Comparison of ENCODE assay signal across 9 mouse cellular contexts in the genomic region with DNA sequence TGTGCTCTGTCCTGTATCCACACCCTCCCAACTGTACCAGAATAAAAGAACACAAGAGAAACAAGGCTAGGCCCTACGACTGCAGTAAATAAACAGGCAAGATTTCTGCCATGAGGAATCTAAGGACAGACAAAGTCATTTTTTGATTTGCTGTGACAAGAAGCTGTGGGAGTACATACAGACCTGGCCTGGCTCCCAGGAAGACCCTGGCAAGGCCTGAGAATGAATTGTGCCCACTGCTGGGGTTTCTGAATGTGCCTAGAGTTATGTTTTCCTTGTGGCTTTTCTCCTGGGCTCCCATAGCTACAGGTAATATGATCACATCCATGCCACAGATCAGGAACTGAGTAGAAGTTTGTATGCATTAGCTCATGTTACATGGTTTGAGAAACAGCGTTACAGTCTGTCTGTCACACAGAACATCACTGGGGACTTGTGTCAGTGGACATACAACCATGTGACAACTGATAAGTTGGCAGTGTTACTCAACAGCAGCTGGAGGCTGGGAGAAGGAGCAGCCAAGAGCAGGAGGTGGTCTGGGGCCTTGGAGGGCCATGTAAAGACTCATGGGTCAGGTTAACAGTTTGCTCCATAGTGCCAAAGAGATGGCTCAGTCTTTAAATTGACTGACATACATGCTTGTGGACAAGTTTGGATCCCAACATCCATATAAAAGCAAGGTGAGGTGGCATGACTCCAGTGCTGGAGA.
"Had no signal": no experiment of that assay in that cellular context is flagged by ENCODE, and none has a peak within 500 bp of the region (broad histone marks: within the 10 kb centered on the region; RNA-seq: fewer than 3 reads in every experiment).

No protein-coding gene starts in this region.

- ATAC-seq: liver, postnatal 0 days; midbrain, embryonic 15.5 days had no signal

- DNase-seq: kidney, postnatal 25 days; liver; liver, embryonic 13.5 days; liver, postnatal 0 days; lung, postnatal 36 days; right cerebral cortex, adult 18-20 months; right cerebral cortex, postnatal 25 days; thymus, postnatal 4 days had no signal
